Mouse (Mus musculus) c-Kit-negative CD71-positive TER-119-positive erythroid progenitor cells, embryonic 14.5 days (primary cell): Measurements from ENCODE around the gene Ddx55.
A peak's percentile ranks its signal among the peaks of the same experiment; 100 is the strongest.
"Not testable (repeated sequence)": the region's sequence is repeated elsewhere in the genome, so short reads cannot be mapped to it uniquely, and the experiment has no call there.

Source experiments
- DNase-seq: peaks from one replicate; pipeline ENCODE4 v3.0.0-alpha.2; 2013; ENCODE audit warnings: low read depth, low spot score

The Ddx55 gene

GRCm38 (mm10) chr5:124538813-124539792 lies 13.6 kb upstream of the Ddx55 start:
- DNase-seq: no peak

DNA sequence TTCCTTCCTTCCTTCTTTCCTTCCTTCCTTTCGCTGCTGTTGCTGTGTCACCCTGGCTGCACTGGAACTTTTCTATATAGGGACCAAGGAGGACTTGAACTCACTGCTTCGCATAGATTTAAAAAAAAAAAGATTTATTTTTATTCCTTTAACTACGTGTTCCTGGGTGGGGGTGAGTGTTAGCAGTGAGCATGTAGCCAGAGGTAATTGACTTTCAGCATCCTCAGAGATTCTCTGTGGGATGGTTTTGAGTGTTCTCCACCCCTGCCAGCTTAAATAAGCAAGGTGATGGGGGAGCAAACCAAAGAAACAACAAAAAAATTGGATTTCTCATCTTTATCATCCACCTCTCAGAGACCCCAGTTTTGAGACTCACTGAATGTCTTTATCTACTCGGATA lies 12.8 kb upstream of the Ddx55 start:
- no peak for DNase-seq

- peak; percentile 86 for DNase-seq
These were observed 12.3 kb upstream of the Ddx55 start, which contains the start of gene Tmed2 for GRCm38 (mm10) chr5:124540383-124540786. Tmed2 (plus strand) TSS chr5:124540695.

- DNase-seq: peak; percentile 53
These were observed 11.6 kb upstream of the Ddx55 start for GRCm38 (mm10) chr5:124540905-124541601.

DNA sequence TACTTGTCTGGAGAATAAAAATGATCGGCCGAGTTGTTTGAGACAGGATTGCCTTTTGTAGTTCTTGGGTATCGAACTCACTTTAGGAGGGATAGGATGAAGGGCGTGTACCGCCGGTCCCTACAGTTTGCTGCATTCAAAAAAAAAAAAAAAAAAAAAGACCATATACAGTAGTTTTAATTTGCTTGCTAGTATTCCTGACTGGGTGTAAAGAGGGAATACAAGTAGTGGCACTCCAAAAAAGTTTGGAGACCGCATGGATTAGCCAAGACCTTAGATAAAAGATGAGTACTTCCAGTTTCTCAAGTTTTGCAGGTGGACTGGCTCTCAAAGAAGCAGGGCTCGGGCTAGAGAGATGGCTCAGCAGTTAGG lies 11.1 kb upstream of the Ddx55 start:
- no peak for DNase-seq

- DNase-seq: not testable (repeated sequence)
These were observed 1.9 kb upstream of the Ddx55 start for GRCm38 (mm10) chr5:124550737-124551136.

DNA sequence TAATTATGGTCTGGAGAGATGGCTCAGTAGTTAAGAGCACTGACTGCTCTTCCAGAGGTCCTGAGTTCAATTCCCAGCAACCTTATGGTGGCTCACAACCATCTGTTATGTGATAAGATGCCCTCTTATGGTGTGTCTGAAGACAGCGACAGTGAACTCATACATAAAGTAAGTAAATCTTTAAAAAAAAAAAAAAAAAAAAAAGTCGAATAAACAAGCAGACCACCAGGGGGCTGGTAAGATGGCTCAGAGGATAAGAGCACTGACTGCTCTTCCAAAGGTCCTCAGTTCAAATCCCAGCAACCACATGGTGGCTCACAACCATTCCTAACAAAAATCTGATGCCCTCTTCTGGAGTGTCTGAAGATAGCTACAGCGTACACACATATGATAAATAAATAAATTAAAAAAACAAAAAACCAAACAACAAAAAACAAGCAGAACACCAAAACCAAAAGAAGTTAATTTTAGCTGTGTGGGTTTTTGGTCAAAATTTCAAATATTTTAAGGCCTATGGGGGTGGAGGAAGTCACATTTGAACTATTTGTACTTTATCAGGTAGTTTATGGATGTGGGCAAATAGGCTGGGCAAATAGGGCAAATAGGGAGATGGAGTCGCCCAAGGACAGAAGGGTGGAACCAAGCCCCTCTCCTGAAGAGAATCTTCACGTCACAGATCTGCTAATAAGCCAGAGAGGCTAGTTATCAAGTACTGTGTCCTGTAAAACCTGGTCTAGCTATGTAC lies 1.1 kb upstream of the Ddx55 start:
- DNase-seq: not testable (repeated sequence)

GRCm38 (mm10) chr5:124552094-124552472 lies 581 bp upstream of the Ddx55 start:
- no peak for DNase-seq

GRCm38 (mm10) chr5:124553607-124554006 lies 943 bp downstream of the Ddx55 start:
- no peak for DNase-seq

- DNase-seq: no peak
These were observed 2.5 kb downstream of the Ddx55 start for GRCm38 (mm10) chr5:124555145-124555544.

DNA sequence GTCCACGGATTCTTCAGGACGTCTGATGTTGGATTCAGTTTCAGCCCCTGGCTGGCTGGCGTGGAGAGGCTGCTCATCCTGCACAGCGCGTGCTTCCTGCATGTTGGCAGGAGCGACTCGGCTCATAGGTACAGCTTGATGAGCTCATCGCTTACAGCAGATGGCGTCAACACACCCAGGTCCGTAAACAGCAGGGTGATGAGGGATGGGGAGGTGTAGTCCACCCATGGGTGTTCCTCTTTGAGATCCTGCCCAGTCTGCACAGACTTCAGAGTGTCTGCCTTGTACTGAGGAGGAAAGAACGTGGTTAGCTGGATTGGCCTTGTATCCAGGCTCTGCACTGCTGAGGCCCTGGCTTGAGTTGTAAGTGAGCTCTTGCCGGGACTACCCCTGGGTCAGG lies 18.4 kb downstream of the Ddx55 start:
- DNase-seq: no peak

DNA sequence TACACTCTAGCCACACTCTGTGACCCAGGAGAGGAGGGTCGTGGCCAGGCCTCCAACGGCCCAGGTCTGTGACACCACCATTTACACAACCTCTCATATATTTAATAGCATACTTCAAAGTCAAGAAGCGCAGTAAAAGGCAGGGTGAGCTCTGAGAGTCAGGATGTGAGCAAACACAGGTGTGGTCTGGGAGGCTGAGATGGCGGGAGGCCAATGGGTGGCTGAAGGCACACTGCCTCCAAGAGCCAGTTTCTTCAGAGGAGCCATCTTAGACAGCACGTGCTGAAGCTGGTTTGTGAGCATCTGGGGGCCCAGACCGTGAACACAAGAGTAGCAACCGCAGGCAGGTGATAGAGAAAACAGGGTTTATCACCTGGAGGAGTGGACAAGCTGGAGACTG lies 22.8 kb downstream of the Ddx55 start:
- DNase-seq: no peak

GRCm38 (mm10) chr5:124578633-124579317 lies 26.1 kb downstream of the Ddx55 start, which contains the start of the genes Eif2b1 and Gtf2h3:
Eif2b1 (minus strand) TSS chr5:124579131.
Gtf2h3 (plus strand) TSS chr5:124579140.
- DNase-seq: peak; percentile 84

GRCm38 (mm10) chr5:124582515-124582914 lies 29.9 kb downstream of the Ddx55 start:
- DNase-seq: no peak

DNA sequence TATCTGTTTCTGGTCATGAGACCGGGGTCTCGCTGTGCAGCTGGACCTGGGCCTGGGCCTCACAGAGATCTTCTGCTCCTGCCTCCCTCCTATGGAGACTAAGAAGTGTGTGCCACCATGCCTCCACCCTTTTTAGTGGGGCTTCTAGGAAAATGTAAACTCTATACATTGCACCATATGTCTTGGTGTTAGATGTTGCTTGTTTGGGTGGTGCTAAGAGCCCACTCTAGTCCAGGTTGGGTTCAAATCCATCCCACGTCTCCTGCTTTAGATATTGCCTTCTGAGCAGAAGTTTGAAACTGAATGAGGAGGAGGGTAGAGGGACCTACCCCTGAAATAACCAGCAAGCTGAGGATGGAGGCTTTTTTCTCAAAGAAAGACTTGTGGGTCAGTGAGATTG lies 40.1 kb downstream of the Ddx55 start:
- DNase-seq: no peak

DNA sequence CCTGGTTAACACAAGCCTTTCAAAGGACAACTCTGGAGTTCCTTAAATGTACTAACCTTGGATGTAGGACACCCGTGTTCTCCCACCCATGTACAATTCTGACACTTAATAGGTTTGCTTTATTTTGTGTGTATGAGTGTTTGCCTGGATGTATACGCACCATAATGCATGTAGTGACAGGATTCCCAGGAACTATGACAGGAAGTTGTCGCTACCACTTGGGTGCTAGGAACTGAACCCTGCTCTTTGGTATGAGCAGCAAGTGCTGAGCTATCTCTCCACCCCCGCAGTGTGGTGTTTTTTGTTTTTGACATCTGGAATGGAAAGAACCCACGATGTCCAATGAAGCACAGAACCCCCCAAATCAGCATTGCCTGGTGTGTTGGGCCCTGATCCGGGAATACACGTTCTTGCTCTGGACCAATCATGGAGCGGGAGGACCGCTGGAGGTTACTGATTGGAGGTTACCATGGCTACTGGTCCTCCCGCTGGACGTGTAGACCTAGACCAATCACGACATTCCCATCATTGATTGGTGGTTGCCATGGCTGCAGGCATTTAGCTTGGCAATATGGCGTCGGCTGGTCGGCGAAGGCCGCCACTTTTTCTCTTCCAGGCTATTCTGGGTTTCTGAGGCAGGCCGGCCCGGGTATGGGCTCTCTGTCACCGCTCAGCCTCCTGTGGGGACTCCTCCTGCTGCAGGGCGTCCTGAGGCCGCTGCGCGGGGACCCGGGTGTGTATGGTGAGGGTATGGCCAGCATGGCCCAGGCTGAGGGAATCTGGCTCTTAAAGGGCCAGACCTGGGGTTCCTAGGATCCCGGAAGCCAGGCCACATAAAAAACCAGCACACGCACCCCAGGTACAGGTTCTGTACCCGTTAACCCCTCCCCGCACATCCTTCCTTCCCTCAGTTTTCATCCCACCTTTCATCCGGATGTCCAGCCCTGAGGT lies 45.8 kb downstream of the Ddx55 start:
- DNase-seq: peak; percentile 66

- not testable (repeated sequence) for DNase-seq
These were observed 47.1 kb downstream of the Ddx55 start for GRCm38 (mm10) chr5:124599726-124600125.

DNA sequence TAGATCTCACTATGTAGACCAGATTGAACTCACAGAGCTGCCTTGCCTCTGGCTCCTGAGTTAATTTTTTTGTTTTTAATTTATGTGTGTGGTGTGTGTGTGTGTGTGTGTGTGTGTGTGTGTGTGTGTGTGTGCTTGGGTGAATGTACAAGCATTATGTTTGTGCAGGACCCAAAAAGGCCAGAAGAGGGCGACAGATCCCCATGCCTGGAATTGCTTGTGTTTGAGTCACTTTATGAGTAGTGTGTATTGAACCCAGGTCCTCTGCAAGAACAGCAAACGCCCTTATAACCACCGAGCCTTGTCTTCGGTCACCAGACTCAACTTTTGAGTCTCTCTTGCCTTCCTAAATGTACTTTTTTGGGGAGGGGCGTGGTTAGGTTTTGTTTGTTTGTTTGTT lies 49.7 kb downstream of the Ddx55 start:
- DNase-seq: peak; percentile 40

DNA sequence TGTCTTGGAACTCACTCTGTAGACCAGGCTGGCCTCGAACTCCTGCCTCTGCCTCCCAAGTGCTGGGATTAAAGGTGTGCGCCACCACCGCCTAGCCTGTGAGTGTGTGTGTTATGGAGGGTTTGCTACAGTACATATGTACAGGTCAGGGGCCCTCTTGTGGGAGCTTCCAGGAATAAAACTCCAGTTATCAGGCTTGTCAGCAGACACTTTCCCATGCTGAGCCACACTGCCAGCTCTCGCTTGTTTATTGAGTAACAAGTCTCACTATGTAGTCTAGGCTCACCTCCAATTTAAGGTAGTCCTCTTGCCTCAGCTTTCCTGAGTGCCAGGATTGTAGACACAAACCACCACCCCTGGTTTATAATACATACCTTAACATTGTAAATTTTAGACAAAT lies 51.6 kb downstream of the Ddx55 start:
- DNase-seq: no peak

DNA sequence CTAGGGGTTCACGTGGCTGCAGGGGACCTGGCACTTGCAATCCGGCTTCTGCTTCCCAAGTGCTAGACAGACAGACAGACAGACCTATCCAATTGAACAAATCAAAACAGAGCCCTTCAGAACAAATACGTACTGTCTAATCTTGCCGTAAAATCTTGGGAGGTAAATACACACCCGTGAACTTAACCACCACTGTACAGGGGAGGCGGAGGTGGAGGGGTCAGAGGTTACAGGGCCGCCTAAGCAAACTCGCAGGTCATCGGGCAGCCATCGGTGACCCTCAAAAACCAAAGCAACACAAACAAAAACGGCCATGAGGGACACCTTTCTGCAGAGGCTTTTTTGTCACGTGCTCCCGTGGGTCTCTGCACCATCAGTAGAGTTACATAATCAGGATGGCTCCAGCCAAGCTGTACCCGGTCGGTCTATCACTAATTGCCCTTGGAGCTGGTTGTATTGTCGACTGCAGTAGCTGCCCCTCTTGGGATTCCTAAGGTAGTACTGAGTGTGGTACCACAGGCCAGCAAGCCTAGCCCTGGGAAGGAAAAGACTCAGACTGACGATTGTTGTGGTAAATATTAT lies 52.5 kb downstream of the Ddx55 start:
- DNase-seq: no peak
